Mouse (Mus musculus) brown adipose tissue, adult 24 weeks (tissue): Measurements from ENCODE around the gene Tmem254b. TPM values are rescaled to one million over a fixed set of nuclear protein-coding genes. Genes with fewer than 3 reads are reported as not detected.
"Not testable (repeated sequence)": the region's sequence is repeated elsewhere in the genome, so short reads cannot be mapped to it uniquely, and the experiment has no call there.

Experiments
- H3K27ac ChIP-seq: fragments of 200-500 bp; replicated peaks from 2 replicates; pipeline ENCODE4 v1.5.1; 2012; ENCODE audit warnings: low read depth, mild to moderate bottlenecking, low read length
- H3K4me1 ChIP-seq: fragments of 200-500 bp; 2 replicates; pipeline ENCODE4 v1.6.1; 2012; ENCODE audit warnings: low read length, mixed read lengths; ENCODE audit not compliant: control insufficient read depth, insufficient read depth, insufficient read length
- H3K4me3 ChIP-seq: fragments of 200-500 bp; 2 replicates; pipeline ENCODE4 v1.5.1; 2012; ENCODE audit warnings: low read depth, mild to moderate bottlenecking, low read length, moderate library complexity; ENCODE audit not compliant: insufficient read depth
- polyA plus RNA-seq: library from polyadenylated mRNA; stranded (reverse); fragments of >200 nt; gene quantifications from 2 replicates; pipeline ENCODE4 v1.2.4, GENCODE M21; 2012; ENCODE audit not compliant: missing spikeins, insufficient read depth, insufficient read length

Gene Tmem254b
- polyA plus RNA-seq: 42.0 and 96.9 TPM in 2 replicates

GRCm38 (mm10) chr14:26206926-26207247 is at the start of gene Tmem254b:
Gene Tmem254b (minus strand): TSS chr14:26207041.
- not testable (repeated sequence) for H3K4me1 ChIP-seq, H3K27ac ChIP-seq, H3K4me3 ChIP-seq

GRCm38 (mm10) chr14:26237183-26237582 is 30.3 kb upstream of the Tmem254b start:
- not testable (repeated sequence) for H3K4me3 ChIP-seq, H3K27ac ChIP-seq, H3K4me1 ChIP-seq

- not testable (repeated sequence) for H3K4me1 ChIP-seq, H3K4me3 ChIP-seq, H3K27ac ChIP-seq
Measured at GRCm38 (mm10) chr14:26216233-26217000, 9.6 kb upstream of the Tmem254b start.

GRCm38 (mm10) chr14:26206197-26206925 is 480 bp downstream of the Tmem254b start:
- H3K4me3 ChIP-seq, H3K27ac ChIP-seq: not testable (repeated sequence)

GRCm38 (mm10) chr14:26197851-26198250 is 9.0 kb downstream of the Tmem254b start:
- H3K4me1 ChIP-seq, H3K4me3 ChIP-seq, H3K27ac ChIP-seq: not testable (repeated sequence)

More at GRCm38 (mm10) chr14:26206197-26206925, 480 bp downstream of the Tmem254b start:
- not testable (repeated sequence) for H3K4me1 ChIP-seq

- not testable (repeated sequence) for H3K4me3 ChIP-seq, H3K4me1 ChIP-seq, H3K27ac ChIP-seq
Measured at GRCm38 (mm10) chr14:26188361-26188760, 18.5 kb downstream of the Tmem254b start.

GRCm38 (mm10) chr14:26186638-26187037 is 20.2 kb downstream of the Tmem254b start:
- not testable (repeated sequence) for H3K27ac ChIP-seq, H3K4me1 ChIP-seq, H3K4me3 ChIP-seq

- H3K4me1 ChIP-seq, H3K27ac ChIP-seq, H3K4me3 ChIP-seq: not testable (repeated sequence)
Measured at GRCm38 (mm10) chr14:26182380-26182779, 24.5 kb downstream of the Tmem254b start, which contains the start of gene Plac9b. Gene Plac9b (minus strand): TSS chr14:26182480.

- H3K4me1 ChIP-seq, H3K4me3 ChIP-seq, H3K27ac ChIP-seq: not testable (repeated sequence)
Measured at GRCm38 (mm10) chr14:26181660-26182059, 25.2 kb downstream of the Tmem254b start.

GRCm38 (mm10) chr14:26175028-26175427 is 31.8 kb downstream of the Tmem254b start:
- H3K4me3 ChIP-seq, H3K27ac ChIP-seq, H3K4me1 ChIP-seq: not testable (repeated sequence)

- H3K27ac ChIP-seq: not testable (repeated sequence)
Measured at GRCm38 (mm10) chr14:26173955-26174354, 32.9 kb downstream of the Tmem254b start.

GRCm38 (mm10) chr14:26165266-26165665 is 41.6 kb downstream of the Tmem254b start:
- not testable (repeated sequence) for H3K27ac ChIP-seq, H3K4me1 ChIP-seq, H3K4me3 ChIP-seq

More at GRCm38 (mm10) chr14:26173955-26174354, 32.9 kb downstream of the Tmem254b start:
- not testable (repeated sequence) for H3K4me1 ChIP-seq, H3K4me3 ChIP-seq

GRCm38 (mm10) chr14:26162423-26162822 is 44.4 kb downstream of the Tmem254b start:
- not testable (repeated sequence) for H3K4me3 ChIP-seq, H3K27ac ChIP-seq, H3K4me1 ChIP-seq

GRCm38 (mm10) chr14:26161156-26161555 is 45.7 kb downstream of the Tmem254b start:
- not testable (repeated sequence) for H3K4me1 ChIP-seq, H3K27ac ChIP-seq, H3K4me3 ChIP-seq

GRCm38 (mm10) chr14:26156032-26156431 is 50.8 kb downstream of the Tmem254b start:
- not testable (repeated sequence) for H3K27ac ChIP-seq, H3K4me1 ChIP-seq, H3K4me3 ChIP-seq
